Mouse (Mus musculus) lung, postnatal 0 days (tissue): ENCODE measurements around the gene Chrng. TPM values are rescaled to one million over a fixed set of nuclear protein-coding genes. Genes with fewer than 3 reads are reported as not detected.

Experiments
- ATAC-seq: fragments of 200-750 bp; cut with Nextera tagmentation; 2 replicates; pipeline ENCODE4 v1.8.0; 2017; ENCODE audit warnings: moderate library complexity
- DNase-seq: peaks from one replicate; pipeline ENCODE4 v3.0.0-alpha.2; 2016; ENCODE audit warnings: low spot score
- H3K27ac ChIP-seq: fragments of 300-500 bp; sonication (generic); 2 replicates; pipeline ENCODE4 v1.5.1; 2014; ENCODE audit warnings: antibody characterized with exemption, mild to moderate bottlenecking, low read length, mixed read lengths
- H3K27me3 ChIP-seq: fragments of 300-500 bp; sonication (generic); replicated peaks from 2 replicates; pipeline ENCODE4 v1.6.1; 2014; ENCODE audit warnings: low read length, mixed read lengths; ENCODE audit not compliant: insufficient read depth
- H3K36me3 ChIP-seq: fragments of 300-500 bp; sonication (generic); 2 replicates; pipeline ENCODE4 v1.6.1; 2014; ENCODE audit warnings: low read length, mixed read lengths; ENCODE audit not compliant: insufficient read depth
- H3K4me1 ChIP-seq: fragments of 300-500 bp; sonication (generic); 2 replicates; pipeline ENCODE4 v1.6.1; 2014; ENCODE audit warnings: antibody characterized with exemption, low read depth, low read length, mixed read lengths; ENCODE audit not compliant: insufficient read depth
- H3K4me2 ChIP-seq: fragments of 300-500 bp; sonication (generic); replicated peaks from 2 replicates; pipeline ENCODE4 v1.6.1; 2014; ENCODE audit warnings: low read depth, mild to moderate bottlenecking, low read length, moderate library complexity, mixed read lengths
- H3K4me3 ChIP-seq: fragments of 300-500 bp; sonication (generic); 2 replicates; pipeline ENCODE4 v1.5.1; 2014; ENCODE audit warnings: low read depth, low read length
- H3K9ac ChIP-seq: fragments of 300-500 bp; sonication (generic); replicated peaks from 2 replicates; pipeline ENCODE4 v1.6.1; 2014; ENCODE audit warnings: low read depth, mild to moderate bottlenecking
- H3K9me3 ChIP-seq: fragments of 300-500 bp; sonication (generic); 2 replicates; pipeline ENCODE4 v1.6.1; 2016; ENCODE audit warnings: low read length, mixed read lengths
- CTCF ChIP-seq: IDR thresholded peaks from 2 replicates; pipeline ENCODE4 v1.5.1; 2016; ENCODE audit warnings: antibody characterized with exemption, mild to moderate bottlenecking
- EP300 ChIP-seq: IDR thresholded peaks from 2 replicates; pipeline ENCODE4 v1.6.1; 2016; ENCODE audit warnings: antibody characterized with exemption, mild to moderate bottlenecking, control low read depth
- WGBS: fragments of 180-500 bp; shearing (Covaris S2); extraction: QIAGEN DNeasy Blood & Tissue Kit; methylation state at CpG from one replicate; pipeline ENCODE4 v1.1.7; 2014; 5-methylcytosine and 5-hydroxymethylcytosine counted together
- polyA plus RNA-seq: library from polyadenylated mRNA; unstranded; fragments of >200 nt; fragmentation: Nextera tagmentation; extraction: Ambion mirVana; gene quantifications from 2 replicates; pipeline ENCODE4 v1.2.1, GENCODE M21; 2015

The Chrng gene
- polyA plus RNA-seq, 1 experiment from 2014 or later = 0.04 TPM

DNA sequence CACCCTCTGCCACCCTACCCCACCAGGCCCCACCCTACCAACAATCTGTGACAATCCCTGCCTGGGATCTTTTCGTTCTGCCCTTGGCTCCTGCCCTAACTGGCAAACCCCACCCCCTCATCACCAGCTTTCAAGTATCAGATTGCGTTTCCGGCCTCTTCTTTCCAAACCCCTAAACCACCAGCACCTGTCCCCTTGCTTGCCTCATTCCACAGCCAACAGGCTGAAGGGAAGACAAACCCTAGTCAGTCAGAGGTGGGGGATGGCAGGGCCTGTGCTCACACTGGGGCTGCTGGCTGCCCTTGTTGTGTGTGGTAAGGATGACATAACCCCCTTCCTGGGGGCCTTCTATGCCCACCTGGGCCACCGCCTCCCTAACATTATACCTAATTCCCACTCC is 14.0 kb upstream of the Chrng start, which contains the start of gene Chrnd:
Gene Chrnd (plus strand): TSS at position 179 of the 400 bp plus-strand sequence.
- no peak for TF ChIP-seq EP300
- TF ChIP-seq CTCF = no peak
- no peaks in the 10 kb centered on the region for H3K36me3 ChIP-seq
- no peak within 1 kb of the TSS for H3K9ac ChIP-seq
- H3K9me3 ChIP-seq = no peaks in the 10 kb centered on the region
- 26% methylated on average over 4 of the region's 4 CpGs for WGBS
- H3K4me3 ChIP-seq = no peak within 1 kb of the TSS
- no peak for DNase-seq
- no peak for ATAC-seq
- no peak within 1 kb of the TSS for H3K27ac ChIP-seq
- H3K4me2 ChIP-seq = no peak within 1 kb of the TSS
- H3K27me3 ChIP-seq = peaks cover 16% of the 10 kb centered on the region
- no peaks in the 10 kb centered on the region for H3K4me1 ChIP-seq

DNA sequence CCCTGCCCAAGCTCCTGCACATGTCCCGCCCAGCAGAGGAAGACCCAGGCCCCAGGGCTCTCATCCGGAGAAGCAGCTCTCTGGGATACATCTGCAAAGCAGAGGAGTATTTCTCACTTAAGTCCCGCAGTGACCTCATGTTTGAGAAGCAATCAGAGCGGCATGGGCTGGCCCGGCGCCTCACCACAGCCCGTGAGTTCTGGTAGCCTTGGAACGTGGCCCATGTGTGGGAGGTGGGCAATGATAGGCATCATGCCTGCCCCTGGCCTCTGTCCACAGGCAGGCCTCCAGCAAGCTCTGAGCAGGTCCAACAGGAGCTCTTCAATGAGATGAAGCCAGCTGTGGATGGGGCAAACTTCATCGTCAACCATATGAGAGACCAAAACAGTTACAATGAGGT is 7.2 kb upstream of the Chrng start:
- H3K4me2 ChIP-seq = no peak overlapping the region
- H3K27me3 ChIP-seq = no peaks in the 10 kb centered on the region
- H3K4me1 ChIP-seq = no peaks in the 10 kb centered on the region
- WGBS = 65% methylated on average over 9 of the region's 9 CpGs
- H3K9ac ChIP-seq = no peak overlapping the region
- no peaks in the 10 kb centered on the region for H3K9me3 ChIP-seq
- TF ChIP-seq EP300 = no peak
- no peak for TF ChIP-seq CTCF
- no peak overlapping the region for H3K4me3 ChIP-seq
- ATAC-seq (no peak), DNase-seq (no peak)
- H3K36me3 ChIP-seq = no peaks in the 10 kb centered on the region
- no peak overlapping the region for H3K27ac ChIP-seq

DNA sequence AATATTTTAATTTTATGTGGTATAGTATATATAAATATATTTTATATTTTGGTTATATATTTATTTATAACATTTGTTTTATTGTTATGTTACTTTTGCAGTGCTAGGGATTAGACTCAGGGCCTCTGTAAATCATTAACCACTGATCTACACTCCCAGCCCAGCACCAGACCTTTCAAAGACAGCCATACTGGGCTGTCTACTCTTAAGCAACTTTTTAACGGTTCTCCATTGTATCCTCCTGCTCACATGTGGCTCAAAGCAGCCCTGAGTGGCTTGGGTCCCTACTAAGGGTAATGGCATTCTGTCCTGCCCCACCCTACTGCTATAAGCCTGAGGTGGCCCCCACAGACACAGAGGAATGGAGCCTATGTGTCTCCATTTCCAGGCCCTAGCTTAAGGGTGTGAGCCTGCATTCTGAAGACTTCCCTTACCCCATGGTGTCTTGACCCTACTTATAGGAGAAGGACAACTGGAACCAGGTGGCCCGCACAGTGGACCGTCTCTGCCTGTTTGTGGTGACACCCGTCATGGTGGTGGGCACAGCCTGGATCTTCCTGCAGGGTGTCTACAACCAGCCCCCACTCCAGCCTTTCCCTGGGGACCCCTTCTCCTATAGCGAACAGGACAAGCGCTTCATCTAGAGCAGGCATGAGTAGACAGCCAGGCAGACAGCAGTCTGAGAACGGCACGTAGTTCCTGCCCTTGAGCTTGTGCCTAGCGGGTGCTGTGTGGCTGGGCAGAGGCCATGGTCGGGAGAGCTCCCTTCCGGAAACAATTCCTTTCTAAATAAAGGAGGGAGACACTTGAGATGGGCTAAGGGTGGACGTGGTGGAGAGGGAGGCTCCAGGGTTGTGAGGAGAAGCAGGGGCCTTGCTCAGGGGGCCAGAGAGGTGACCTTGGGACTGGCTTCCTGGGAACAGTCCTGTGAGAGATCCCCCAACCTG is 6.1 kb upstream of the Chrng start:
- H3K4me3 ChIP-seq = no peak overlapping the region
- ATAC-seq (no peak), DNase-seq (no peak)
- no peaks in the 10 kb centered on the region for H3K4me1 ChIP-seq
- no peak overlapping the region for H3K27ac ChIP-seq
- 60% methylated on average over 12 of the region's 12 CpGs for WGBS
- no peaks in the 10 kb centered on the region for H3K27me3 ChIP-seq
- no peak overlapping the region for H3K9ac ChIP-seq
- no peak overlapping the region for H3K4me2 ChIP-seq
- no peaks in the 10 kb centered on the region for H3K9me3 ChIP-seq
- no peak for TF ChIP-seq EP300
- TF ChIP-seq CTCF = no peak
- no peaks in the 10 kb centered on the region for H3K36me3 ChIP-seq

DNA sequence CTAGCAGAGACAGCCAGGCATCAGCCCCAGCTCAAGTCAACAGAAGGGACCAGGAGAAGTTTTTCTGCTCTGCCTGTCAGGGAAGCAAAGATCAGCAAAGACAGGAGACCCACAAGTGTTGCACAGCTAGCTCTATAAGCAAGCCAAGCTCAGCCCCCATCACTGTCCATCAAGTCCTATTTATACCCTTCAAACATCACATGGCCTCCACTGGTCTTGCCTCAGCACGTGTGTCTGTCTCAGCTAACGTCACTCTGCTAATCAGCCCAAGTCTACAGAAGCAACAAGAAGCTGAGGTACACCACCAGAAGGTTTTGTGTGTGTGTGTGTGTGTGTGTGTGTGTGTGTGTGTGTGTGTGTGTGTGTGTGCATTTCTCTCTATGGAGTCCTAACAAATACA is 3.6 kb upstream of the Chrng start:
- no peaks in the 10 kb centered on the region for H3K36me3 ChIP-seq
- H3K4me3 ChIP-seq = no peak overlapping the region
- DNase-seq (no peak), ATAC-seq (no peak)
- no peak overlapping the region for H3K4me2 ChIP-seq
- WGBS = 33% methylated on average over 2 of the region's 2 CpGs
- H3K27ac ChIP-seq = no peak overlapping the region
- 0 out of 2 replicates have a peak, but pooled peaks cover 2% of the 10 kb centered on the region for H3K27me3 ChIP-seq
- no peaks in the 10 kb centered on the region for H3K9me3 ChIP-seq
- no peak overlapping the region for H3K9ac ChIP-seq
- no peaks in the 10 kb centered on the region for H3K4me1 ChIP-seq
- no peak for TF ChIP-seq CTCF
- no peak for TF ChIP-seq EP300

DNA sequence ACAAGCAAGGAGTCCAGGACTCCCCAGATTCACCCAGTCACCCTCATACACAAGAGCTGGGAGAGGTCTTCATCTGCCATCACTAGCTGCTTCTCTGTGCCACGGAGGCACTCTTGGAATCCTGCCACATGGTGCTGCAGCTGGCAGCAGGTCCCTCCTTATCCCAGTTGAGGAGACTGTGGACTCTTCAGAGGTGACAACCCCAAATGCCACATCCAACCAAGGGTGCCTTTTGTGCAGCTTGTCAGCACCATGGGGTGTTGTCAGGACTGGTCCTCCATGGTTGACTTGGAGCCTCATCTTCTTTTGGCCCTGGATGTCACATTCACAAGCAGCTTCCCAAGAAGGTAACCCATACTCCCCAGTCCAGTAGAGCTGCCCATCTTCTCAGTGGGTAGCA is 2.6 kb upstream of the Chrng start:
- no peak for DNase-seq
- Histone ChIP-seq H3K4me3 (no peak overlapping the region), H3K36me3 (no peaks in the 10 kb centered on the region), H3K9me3 (no peaks in the 10 kb centered on the region), H3K27me3 (0 out of 2 replicates have a peak, but pooled peaks cover 6% of the 10 kb centered on the region), H3K4me1 (no peaks in the 10 kb centered on the region), H3K9ac (no peak overlapping the region), H3K27ac (no peak overlapping the region), H3K4me2 (no peak overlapping the region)
- no peak for TF ChIP-seq CTCF
- no peak for TF ChIP-seq EP300
- 28% methylated on average over 1 of the region's 1 CpGs for WGBS
- no peak for ATAC-seq

DNA sequence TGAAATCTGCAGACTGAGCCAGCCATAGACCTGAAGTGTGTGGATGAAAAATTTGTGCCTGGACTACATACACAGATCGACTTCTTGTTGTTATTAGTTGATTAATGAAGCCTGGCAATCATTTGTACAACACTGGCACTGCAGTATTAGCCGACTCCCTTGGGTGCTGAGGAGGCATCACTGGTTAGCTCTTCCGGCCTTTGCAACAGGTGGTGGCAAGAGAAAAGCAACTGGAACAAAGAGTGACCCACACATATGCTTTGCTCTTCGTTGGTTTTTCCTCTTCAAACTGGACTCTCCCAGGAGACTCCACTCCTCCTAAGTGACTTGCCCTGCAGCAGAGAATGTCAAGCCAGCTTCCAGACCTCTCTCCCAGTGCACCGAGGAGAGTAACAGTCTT is 678 bp upstream of the Chrng start:
- 0 out of 2 replicates have a peak, but pooled peaks cover 6% of the 10 kb centered on the region for H3K27me3 ChIP-seq
- H3K27ac ChIP-seq = no peak overlapping the region
- TF ChIP-seq EP300 (no peak), CTCF (no peak)
- no peak for DNase-seq
- H3K36me3 ChIP-seq = no peaks in the 10 kb centered on the region
- no peaks in the 10 kb centered on the region for H3K9me3 ChIP-seq
- no peaks in the 10 kb centered on the region for H3K4me1 ChIP-seq
- 74% methylated on average over 5 of the region's 5 CpGs for WGBS
- no peak for ATAC-seq
- H3K4me2 ChIP-seq = no peak overlapping the region
- H3K4me3 ChIP-seq = no peak overlapping the region
- H3K9ac ChIP-seq = no peak overlapping the region
